Mouse (Mus musculus) gastrocnemius, postnatal 36 days (tissue): Measurements from ENCODE around the gene Vmn1r151. TPM values are rescaled to one million over a fixed set of nuclear protein-coding genes. Genes with fewer than 3 reads are reported as not detected.
"Not testable (repeated sequence)": the region's sequence is repeated elsewhere in the genome, so short reads cannot be mapped to it uniquely, and the experiment has no call there.

Experiments used
- DNase-seq, 2 experiments: peaks; one replicate each; pipeline ENCODE4 v3.0.0; 2022
- intact Hi-C: fragments of 180-260 bp; cut with DNase I; formaldehyde crosslinking; loops from one replicate; pipeline ENCODE4 v1.15.1; 2025
- long read RNA-seq, 2 experiments: library from polyadenylated mRNA; stranded (forward); transcript quantifications; one replicate each; pipeline ENCODE4 v2.0.0; 2021
- total RNA-seq, 2 experiments: library from RNA; stranded (reverse); gene quantifications; 2 replicates each; pipeline ENCODE4 v1.2.3; 2021

Vmn1r151 gene
- total RNA-seq = not detected
- long read RNA-seq, experiment 1 = 0 reads
- long read RNA-seq, experiment 2 = 0 reads

GRCm38 (mm10) chr7:22499578-22499977, at the start of gene Vmn1r151:
Gene Vmn1r151 (minus strand): TSS chr7:22499678.
- intact Hi-C loops, DNase-seq: not testable (repeated sequence)

DNA sequence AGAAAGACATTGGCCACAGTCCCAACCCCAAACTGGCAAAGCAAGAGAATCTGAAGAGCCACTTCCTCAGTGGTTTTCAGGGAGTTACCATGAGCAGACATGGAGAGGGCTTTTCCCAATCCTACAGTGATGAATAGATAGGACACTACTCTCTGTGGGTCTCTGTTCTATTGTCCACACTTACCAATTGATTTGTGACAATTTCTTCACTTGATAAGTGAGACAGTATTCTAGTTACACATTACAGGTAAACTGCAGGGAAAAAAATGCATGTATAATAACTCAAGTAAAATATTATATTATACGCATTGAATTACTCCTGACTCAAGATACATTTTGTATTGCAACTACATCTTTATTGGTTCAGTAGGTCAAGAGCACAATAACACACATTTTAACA, 35.3 kb upstream of the Vmn1r151 start, which contains the start of gene Gm8677:
Gene Gm8677, minus strand, starts transcription at position 101 of the 400 bp plus-strand sequence.
- intact Hi-C loops, DNase-seq: not testable (repeated sequence)

DNA sequence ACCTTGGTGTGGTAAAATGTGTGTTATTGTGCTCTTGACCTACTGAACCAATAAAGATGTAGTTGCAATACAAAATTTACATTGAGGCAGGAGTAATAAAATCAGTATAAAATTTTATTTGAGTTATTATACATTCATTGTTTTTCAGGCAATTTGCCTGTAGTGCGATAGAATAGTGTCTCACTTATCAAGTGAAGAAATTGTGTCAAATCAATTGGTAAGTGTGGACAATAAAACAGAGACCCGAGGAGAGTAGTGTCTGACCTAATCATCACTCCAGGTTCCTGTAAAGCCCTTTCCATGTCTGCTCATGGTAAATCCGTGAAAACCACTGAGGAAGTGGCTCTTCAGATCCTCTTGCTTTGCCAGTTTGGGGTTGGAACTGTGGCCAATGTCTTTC, 23.2 kb upstream of the Vmn1r151 start, which contains the start of gene Vmn1r152:
Gene Vmn1r152, plus strand, starts transcription at position 301 of the 400 bp plus-strand sequence.
- intact Hi-C loops, DNase-seq: not testable (repeated sequence)

DNA sequence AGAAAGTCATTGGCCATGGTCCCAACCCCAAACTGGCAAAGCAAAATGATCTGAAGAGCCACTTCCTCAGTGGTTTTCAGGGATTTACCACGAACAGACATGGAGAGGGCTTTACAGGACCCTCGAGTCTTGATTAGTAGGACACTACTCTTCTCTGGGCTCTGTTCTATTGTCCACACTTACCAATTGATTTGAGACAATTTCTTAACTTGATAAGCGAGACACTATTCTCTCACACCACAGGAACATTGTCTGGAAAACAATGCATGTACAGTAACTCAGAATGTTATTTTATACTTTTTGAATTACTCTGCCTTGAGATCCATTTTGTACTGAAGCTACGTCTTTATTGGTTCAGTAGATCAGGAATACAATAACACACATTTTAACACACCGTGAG, 35.5 kb downstream of the Vmn1r151 start, which contains the start of gene Gm10665:
Gene Gm10665, minus strand, starts transcription at position 101 of the 400 bp plus-strand sequence.
- intact Hi-C loops, DNase-seq: not testable (repeated sequence)

Other genes starting within 250 kb of the Vmn1r151 start
- gene Gm4187, start 170.0 kb downstream of the Vmn1r151 start, total RNA-seq = not detected
- gene Gm8660, start 128.6 kb downstream of the Vmn1r151 start, total RNA-seq = not detected
- not detected for gene Vmn1r148, start 86.1 kb downstream of the Vmn1r151 start, total RNA-seq
- gene Vmn1r149, start 61.4 kb downstream of the Vmn1r151 start, total RNA-seq = not detected
- not detected for gene Gm10665, start 35.6 kb downstream of the Vmn1r151 start, total RNA-seq
- not detected for gene Vmn1r152, start 23.3 kb upstream of the Vmn1r151 start, total RNA-seq
- gene Gm8677, start 35.2 kb upstream of the Vmn1r151 start, total RNA-seq = not detected
- not detected for gene Gm4201, start 65.7 kb upstream of the Vmn1r151 start, total RNA-seq
- not detected for gene Gm4565, start 88.4 kb upstream of the Vmn1r151 start, total RNA-seq
- gene Vmn1r155, start 158.3 kb upstream of the Vmn1r151 start, total RNA-seq = not detected
- gene Gm8693, start 192.6 kb upstream of the Vmn1r151 start, total RNA-seq = not detected
- not detected for gene Gm4567, start 220.0 kb upstream of the Vmn1r151 start, total RNA-seq